Mouse (Mus musculus): Measurements from ENCODE around the gene Ntn4.

GRCm38 (mm10) chr10:93756211-93756610 lies 115.7 kb downstream of the Ntn4 start:
- TF ChIP-seq CTCF (IDR thresholded peaks at IDR 0.05; ENCODE audit: low read depth, low read length) (no peak), POLR2A (IDR thresholded peaks at IDR 0.05; ENCODE audit: borderline replicate concordance, low read depth, low read length) (no peak)
